Mouse (Mus musculus) midbrain, embryonic 15.5 days (tissue): Measurements from ENCODE around the gene Gm8369. TPM values are rescaled to one million over a fixed set of nuclear protein-coding genes. Genes with fewer than 3 reads are reported as not detected.
"Not testable (repeated sequence)": the region's sequence is repeated elsewhere in the genome, so short reads cannot be mapped to it uniquely, and the experiment has no call there.

ENCODE experiments used
- ATAC-seq: fragments of 200-750 bp; cut with Nextera tagmentation; replicated peaks from 2 replicates; pipeline ENCODE4 v1.8.0; 2017; ENCODE audit warnings: moderate TSS enrichment
- H3K27ac ChIP-seq: fragments of 300-500 bp; sonication (generic); 2 replicates; pipeline ENCODE4 v1.5.1; 2015; ENCODE audit warnings: mild to moderate bottlenecking, inconsistent platforms
- H3K27me3 ChIP-seq: fragments of 300-500 bp; sonication (generic); replicated peaks from 2 replicates; pipeline ENCODE4 v1.6.1; 2015; ENCODE audit warnings: inconsistent platforms
- H3K36me3 ChIP-seq: fragments of 300-500 bp; sonication (generic); replicated peaks from 2 replicates; pipeline ENCODE4 v1.6.1; 2015; ENCODE audit warnings: inconsistent platforms
- H3K4me1 ChIP-seq: fragments of 300-500 bp; sonication (generic); 2 replicates; pipeline ENCODE4 v1.6.1; 2015; ENCODE audit warnings: inconsistent platforms
- H3K4me2 ChIP-seq: fragments of 300-500 bp; sonication (generic); 2 replicates; pipeline ENCODE4 v1.6.1; 2015; ENCODE audit warnings: inconsistent platforms, mild to moderate bottlenecking, moderate library complexity
- H3K4me3 ChIP-seq: fragments of 300-500 bp; sonication (generic); 2 replicates; pipeline ENCODE4 v1.5.1; 2015; ENCODE audit warnings: mild to moderate bottlenecking, inconsistent platforms
- H3K9ac ChIP-seq: fragments of 300-500 bp; sonication (generic); 2 replicates; pipeline ENCODE4 v1.6.1; 2015; ENCODE audit warnings: mild to moderate bottlenecking, inconsistent platforms
- H3K9me3 ChIP-seq: fragments of 300-500 bp; sonication (generic); 2 replicates; pipeline ENCODE4 v1.6.1; 2016; ENCODE audit warnings: inconsistent platforms
- WGBS: fragments of 180-500 bp; shearing (Covaris S2); methylation state at CpG from one replicate; pipeline ENCODE4 v1.1.7; 2015; ENCODE audit warnings: mixed read lengths; 5-methylcytosine and 5-hydroxymethylcytosine counted together
- polyA plus RNA-seq: library from polyadenylated mRNA; unstranded; fragments of >200 nt; fragmentation: Nextera tagmentation; extraction: Ambion mirVana; gene quantifications from 2 replicates; pipeline ENCODE4 v1.2.1, GENCODE M21; 2015

Gm8369 gene
- polyA plus RNA-seq: not detected in 2 replicates

DNA sequence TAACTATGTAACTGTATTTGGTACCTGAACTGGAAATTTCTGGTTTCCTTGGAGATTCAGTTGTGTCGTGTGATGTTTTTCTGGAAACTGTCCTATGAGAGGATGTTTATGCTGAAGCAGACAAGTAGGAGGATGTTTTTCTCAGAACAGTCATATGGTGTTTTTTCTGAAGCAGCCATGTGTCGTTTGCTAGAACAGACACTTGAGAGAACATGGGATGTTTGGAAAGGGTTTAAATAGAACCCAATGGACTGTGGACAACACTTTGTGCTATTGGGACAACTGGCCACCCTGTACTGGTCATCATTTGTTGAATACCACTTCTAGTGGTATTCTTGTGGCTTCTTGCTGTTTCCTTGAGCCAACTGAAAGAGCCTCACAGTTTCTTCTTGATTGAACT is at the start of gene Gm8369:
Gene Gm8369 (plus strand): TSS at position 193 of the 400 bp plus-strand sequence.
- Histone ChIP-seq H3K9ac (no peak within 1 kb of the TSS), H3K4me1 (no peaks in the 10 kb centered on the region), H3K9me3 (no peaks in the 10 kb centered on the region), H3K36me3 (no peaks in the 10 kb centered on the region), H3K27ac (no peak within 1 kb of the TSS), H3K4me3 (no peak within 1 kb of the TSS), H3K27me3 (no peaks in the 10 kb centered on the region), H3K4me2 (no peak within 1 kb of the TSS)
- 86% methylated on average over 2 of the region's 2 CpGs for WGBS
- no peak for ATAC-seq

DNA sequence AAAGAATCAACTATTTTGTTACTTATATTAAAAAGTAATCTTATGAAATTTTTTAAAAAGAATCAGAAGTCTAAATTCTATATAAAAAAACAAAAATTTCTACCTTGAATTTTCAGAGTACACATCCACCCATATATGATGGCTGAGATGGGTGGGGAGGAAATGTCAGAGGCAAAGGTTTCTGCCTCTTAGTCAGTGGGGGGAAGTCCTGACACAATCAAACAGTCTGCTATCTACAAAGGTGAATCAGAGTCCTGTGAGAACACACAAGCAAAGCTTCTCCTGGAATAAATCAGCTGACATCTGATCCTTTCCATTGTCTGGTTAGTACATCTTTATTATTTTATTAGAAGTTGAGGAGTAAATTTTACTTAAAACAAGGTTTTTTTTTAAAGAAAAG is 42.4 kb upstream of the Gm8369 start, which contains the start of gene Ms4a4b:
Gene Ms4a4b (plus strand): TSS at position 216 of the 400 bp plus-strand sequence.
- no peaks in the 10 kb centered on the region for H3K27me3 ChIP-seq
- H3K9ac ChIP-seq: no peak within 1 kb of the TSS
- H3K36me3 ChIP-seq: no peaks in the 10 kb centered on the region
- no peak for ATAC-seq
- H3K27ac ChIP-seq: no peak within 1 kb of the TSS
- no peak within 1 kb of the TSS for H3K4me3 ChIP-seq
- no peaks in the 10 kb centered on the region for H3K4me1 ChIP-seq
- H3K4me2 ChIP-seq: no peak within 1 kb of the TSS
- H3K9me3 ChIP-seq: no peaks in the 10 kb centered on the region

DNA sequence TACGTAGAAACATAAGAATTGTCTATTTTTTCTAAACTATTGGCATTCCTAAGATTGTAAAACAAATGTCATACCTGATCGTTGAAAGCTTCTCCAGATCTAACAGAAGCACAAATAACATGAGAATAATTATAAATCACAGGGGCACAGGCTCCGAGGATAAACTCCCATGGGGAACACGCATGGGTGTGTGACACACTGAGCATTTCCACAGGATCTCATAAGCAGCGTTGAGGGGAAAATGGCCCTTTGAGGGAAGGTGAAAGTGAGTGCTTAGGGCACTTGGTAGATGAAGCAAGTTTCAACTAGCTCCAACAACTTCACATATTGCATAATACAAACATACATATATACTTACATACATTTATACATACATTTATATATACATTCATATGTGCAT is 41.8 kb upstream of the Gm8369 start:
- Histone ChIP-seq H3K4me3 (no peak overlapping the region), H3K9me3 (no peaks in the 10 kb centered on the region), H3K4me1 (no peaks in the 10 kb centered on the region), H3K36me3 (no peaks in the 10 kb centered on the region), H3K4me2 (no peak overlapping the region), H3K27me3 (no peaks in the 10 kb centered on the region), H3K9ac (no peak overlapping the region), H3K27ac (no peak overlapping the region)
- WGBS: 89% methylated on average over 5 of the region's 5 CpGs
- ATAC-seq: no peak

DNA sequence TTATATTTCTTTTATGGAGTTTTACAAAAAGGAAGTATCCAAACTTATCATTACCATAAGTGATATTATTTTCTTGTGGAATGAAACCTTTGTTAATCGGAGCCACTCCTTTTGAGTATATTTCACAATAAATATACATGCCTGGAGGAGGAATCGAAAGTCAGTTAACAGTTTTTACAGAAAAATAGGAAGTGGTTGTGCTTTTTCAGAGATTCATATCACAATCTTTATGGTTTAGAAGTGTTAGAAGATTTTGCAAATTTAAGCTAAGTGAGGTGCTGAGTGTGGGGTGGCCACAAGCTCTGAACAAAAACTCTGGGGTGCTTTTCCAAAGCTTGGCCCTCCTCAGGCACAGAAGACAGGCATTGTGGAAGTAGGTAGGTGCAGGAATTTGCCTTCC is 38.5 kb upstream of the Gm8369 start:
- H3K4me2 ChIP-seq: no peak overlapping the region
- H3K4me3 ChIP-seq: no peak overlapping the region
- no peaks in the 10 kb centered on the region for H3K36me3 ChIP-seq
- WGBS: 87% methylated on average over 2 of the region's 2 CpGs
- no peaks in the 10 kb centered on the region for H3K4me1 ChIP-seq
- no peak for ATAC-seq
- no peaks in the 10 kb centered on the region for H3K9me3 ChIP-seq
- no peak overlapping the region for H3K27ac ChIP-seq
- H3K9ac ChIP-seq: no peak overlapping the region
- no peaks in the 10 kb centered on the region for H3K27me3 ChIP-seq

DNA sequence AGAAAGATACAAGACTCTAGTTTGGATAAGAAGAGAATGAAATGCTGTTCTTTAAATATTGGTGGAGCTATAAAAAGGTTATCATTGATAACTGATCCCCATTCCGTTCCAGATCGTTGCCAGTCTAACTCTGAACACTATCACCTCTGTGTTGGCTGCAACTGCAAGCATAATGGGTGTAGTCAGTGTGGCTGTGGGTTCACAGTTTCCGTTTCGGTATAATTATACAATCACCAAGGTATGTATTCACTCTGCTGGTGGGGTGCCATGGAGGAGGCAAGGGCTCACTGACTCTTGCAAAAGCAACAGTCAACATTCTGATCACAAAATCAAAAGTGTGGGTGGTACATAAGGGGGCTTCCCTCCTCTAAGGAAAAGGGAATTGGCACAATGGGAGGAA is 26.7 kb upstream of the Gm8369 start:
- WGBS: 81% methylated on average over 4 of the region's 4 CpGs
- not testable (repeated sequence) for ATAC-seq, H3K27ac ChIP-seq, H3K9me3 ChIP-seq, H3K4me1 ChIP-seq, H3K4me2 ChIP-seq, H3K9ac ChIP-seq, H3K36me3 ChIP-seq, H3K4me3 ChIP-seq, H3K27me3 ChIP-seq

- H3K4me3 ChIP-seq, H3K4me2 ChIP-seq, H3K27me3 ChIP-seq, H3K4me1 ChIP-seq, H3K27ac ChIP-seq, H3K36me3 ChIP-seq, ATAC-seq, H3K9me3 ChIP-seq, H3K9ac ChIP-seq: not testable (repeated sequence)
- 47% methylated on average over 1 of the region's 1 CpGs for WGBS
Observed at GRCm38 (mm10) chr19:11464795-11465194, 20.9 kb upstream of the Gm8369 start.

DNA sequence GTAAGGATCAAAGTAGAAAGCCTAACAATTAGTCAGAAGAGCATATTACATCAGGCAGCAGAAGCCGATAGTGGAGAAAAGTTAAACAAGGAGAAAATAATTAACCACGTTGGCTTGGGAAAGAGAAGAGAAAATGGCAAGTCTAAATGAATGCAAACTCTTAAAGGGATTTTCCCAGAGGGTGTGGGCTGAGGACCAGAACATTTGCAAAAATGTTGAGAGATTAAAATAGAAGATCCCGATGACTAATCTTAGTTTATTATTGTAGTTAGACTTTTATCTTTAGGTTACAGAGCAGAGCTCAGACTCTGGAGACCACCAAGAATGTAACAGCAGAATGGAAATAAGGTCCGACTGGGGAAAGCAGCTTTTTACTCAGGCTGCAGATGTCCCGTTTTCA is 19.3 kb upstream of the Gm8369 start:
- Histone ChIP-seq H3K4me1 (no peaks in the 10 kb centered on the region), H3K4me2 (no peak overlapping the region), H3K36me3 (no peaks in the 10 kb centered on the region), H3K9ac (no peak overlapping the region), H3K27me3 (no peaks in the 10 kb centered on the region), H3K9me3 (no peaks in the 10 kb centered on the region), H3K27ac (no peak overlapping the region), H3K4me3 (no peak overlapping the region)
- ATAC-seq: no peak
- 76% methylated on average over 5 of the region's 5 CpGs for WGBS

DNA sequence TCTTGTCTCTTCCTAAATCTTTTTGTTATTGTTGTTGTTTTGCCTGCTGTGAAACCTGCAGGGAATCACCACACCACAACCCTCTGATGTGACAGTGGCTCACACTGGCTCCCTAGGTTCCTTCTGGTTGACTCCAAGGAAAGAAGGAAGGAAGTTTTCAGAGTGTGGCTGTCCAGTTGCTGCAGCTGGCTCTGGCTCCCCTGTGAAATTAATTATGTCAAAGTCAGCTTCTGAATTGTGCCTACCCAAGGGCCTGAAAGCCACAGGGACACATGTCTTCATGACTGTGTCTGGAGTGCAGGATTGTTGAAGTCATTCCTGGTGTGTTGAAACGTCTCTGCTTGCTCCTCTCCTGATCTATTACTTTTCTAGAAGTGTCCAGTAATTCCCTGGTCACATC is 17.4 kb upstream of the Gm8369 start:
- H3K4me3 ChIP-seq, H3K9ac ChIP-seq, H3K27ac ChIP-seq, H3K36me3 ChIP-seq, H3K4me2 ChIP-seq, ATAC-seq, H3K9me3 ChIP-seq, H3K27me3 ChIP-seq, H3K4me1 ChIP-seq: not testable (repeated sequence)
- WGBS: 72% methylated on average over 1 of the region's 1 CpGs

GRCm38 (mm10) chr19:11469215-11469614 is 16.5 kb upstream of the Gm8369 start, which contains the start of gene Ms4a6c:
Ms4a6c (plus strand) TSS chr19:11469366.
- H3K4me3 ChIP-seq, H3K9ac ChIP-seq, H3K36me3 ChIP-seq, H3K9me3 ChIP-seq, H3K4me2 ChIP-seq, ATAC-seq, H3K27ac ChIP-seq, H3K27me3 ChIP-seq, H3K4me1 ChIP-seq: not testable (repeated sequence)
- WGBS: 90% methylated on average over 4 of the region's 4 CpGs

DNA sequence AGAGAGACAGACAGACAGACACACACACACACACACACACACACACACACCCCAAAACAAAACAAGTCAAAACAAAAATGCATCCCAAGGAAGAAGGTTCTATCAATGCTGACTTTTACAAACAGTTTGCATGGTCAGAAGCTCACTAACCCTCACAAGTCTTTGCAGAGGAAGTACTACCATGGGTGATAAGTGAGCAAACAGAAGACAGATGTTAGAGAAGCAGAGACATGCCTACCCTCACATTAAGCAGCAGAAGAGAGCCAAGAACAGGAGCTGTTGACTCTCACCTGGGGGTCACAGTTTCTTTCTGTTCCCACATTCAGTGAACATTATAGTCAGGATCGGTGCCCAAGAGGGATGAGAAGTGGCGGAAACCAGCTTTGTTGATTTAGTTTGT is 6.0 kb upstream of the Gm8369 start:
- WGBS: 92% methylated on average over 2 of the region's 2 CpGs
- Histone ChIP-seq H3K27me3 (no peaks in the 10 kb centered on the region), H3K4me2 (no peak overlapping the region), H3K27ac (no peak overlapping the region), H3K4me3 (no peak overlapping the region), H3K36me3 (no peaks in the 10 kb centered on the region), H3K9ac (no peak overlapping the region), H3K9me3 (no peaks in the 10 kb centered on the region), H3K4me1 (no peaks in the 10 kb centered on the region)
- no peak for ATAC-seq

DNA sequence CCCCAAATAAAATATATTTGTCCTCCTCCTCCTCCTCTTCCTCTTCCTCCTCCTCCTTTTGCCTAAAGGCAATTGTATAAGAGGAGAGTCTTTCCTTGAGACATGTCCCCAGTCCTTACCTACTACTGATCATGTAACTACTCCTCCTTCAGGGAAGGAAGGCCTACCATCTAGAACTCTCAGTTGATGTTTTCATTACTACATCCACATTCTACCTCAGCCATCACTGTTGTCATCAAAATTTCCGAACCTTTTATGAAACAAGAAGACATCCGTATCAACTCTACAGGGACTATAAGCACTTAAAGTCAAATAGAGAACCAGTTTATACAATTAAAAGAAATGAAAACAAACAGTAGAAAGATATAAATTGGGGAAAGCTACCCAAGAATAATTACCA is 3.1 kb upstream of the Gm8369 start:
- no peak overlapping the region for H3K27ac ChIP-seq
- no peaks in the 10 kb centered on the region for H3K36me3 ChIP-seq
- H3K4me1 ChIP-seq: no peaks in the 10 kb centered on the region
- ATAC-seq: no peak
- H3K4me2 ChIP-seq: no peak overlapping the region
- H3K4me3 ChIP-seq: no peak overlapping the region
- no peaks in the 10 kb centered on the region for H3K9me3 ChIP-seq
- H3K27me3 ChIP-seq: no peaks in the 10 kb centered on the region
- no peak overlapping the region for H3K9ac ChIP-seq
- WGBS: 96% methylated on average over 2 of the region's 2 CpGs

DNA sequence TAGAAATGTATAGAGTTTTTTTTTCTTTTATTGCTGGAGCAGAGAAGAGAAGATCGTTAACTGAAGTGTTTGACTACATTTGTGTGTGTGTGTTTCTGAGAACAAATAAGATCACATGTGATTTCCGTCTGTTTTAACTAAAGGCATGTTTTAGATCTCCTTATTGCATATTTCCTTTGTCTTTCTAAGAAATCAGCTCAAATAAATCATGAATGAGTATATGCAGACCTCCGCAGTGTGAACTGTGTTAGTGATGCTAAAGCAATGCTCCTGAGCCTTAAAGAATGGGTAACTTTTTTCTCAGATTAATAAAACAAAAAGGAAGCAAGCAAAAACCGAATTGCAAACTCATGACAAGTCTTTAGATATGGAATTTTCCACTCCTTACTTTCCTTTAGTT is 1.8 kb upstream of the Gm8369 start:
- H3K4me2 ChIP-seq: no peak overlapping the region
- H3K4me1 ChIP-seq: no peaks in the 10 kb centered on the region
- H3K9me3 ChIP-seq: no peaks in the 10 kb centered on the region
- H3K4me3 ChIP-seq: no peak overlapping the region
- no peak overlapping the region for H3K9ac ChIP-seq
- no peaks in the 10 kb centered on the region for H3K27me3 ChIP-seq
- 72% methylated on average over 4 of the region's 4 CpGs for WGBS
- no peak for ATAC-seq
- no peak overlapping the region for H3K27ac ChIP-seq
- H3K36me3 ChIP-seq: no peaks in the 10 kb centered on the region

DNA sequence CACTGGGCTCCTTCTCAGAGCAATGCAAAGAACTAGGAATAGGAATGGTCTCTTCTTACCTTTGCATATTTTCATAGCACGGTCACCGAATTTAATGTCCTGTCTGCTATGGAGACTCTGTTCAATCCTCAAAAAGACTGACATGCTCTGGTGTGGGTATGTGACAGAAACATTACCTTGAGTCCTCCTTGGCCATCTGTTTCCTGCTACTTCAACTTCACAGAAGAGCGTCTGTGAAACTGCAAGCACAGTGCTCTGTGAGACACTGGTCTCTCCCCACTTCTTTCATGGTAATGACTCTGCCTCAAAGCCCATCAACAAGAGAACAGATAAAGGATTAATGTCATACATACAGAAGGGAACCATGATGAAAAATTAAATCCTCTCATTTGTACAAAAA is 1.4 kb upstream of the Gm8369 start:
- WGBS: 84% methylated on average over 3 of the region's 3 CpGs
- H3K27me3 ChIP-seq: no peaks in the 10 kb centered on the region
- H3K36me3 ChIP-seq: no peaks in the 10 kb centered on the region
- no peaks in the 10 kb centered on the region for H3K4me1 ChIP-seq
- H3K9me3 ChIP-seq: no peaks in the 10 kb centered on the region
- no peak overlapping the region for H3K9ac ChIP-seq
- no peak for ATAC-seq
- H3K4me2 ChIP-seq: no peak overlapping the region
- H3K27ac ChIP-seq: no peak overlapping the region
- no peak overlapping the region for H3K4me3 ChIP-seq

GRCm38 (mm10) chr19:11485266-11485665 is 472 bp upstream of the Gm8369 start:
- Histone ChIP-seq H3K9ac (no peak overlapping the region), H3K4me3 (no peak overlapping the region), H3K4me2 (no peak overlapping the region), H3K36me3 (no peaks in the 10 kb centered on the region), H3K27ac (no peak overlapping the region), H3K27me3 (no peaks in the 10 kb centered on the region), H3K4me1 (no peaks in the 10 kb centered on the region), H3K9me3 (no peaks in the 10 kb centered on the region)
- ATAC-seq: no peak
- 90% methylated on average over 3 of the region's 3 CpGs for WGBS
